Mouse (Mus musculus): ENCODE measurements around the gene BC030867. TPM values are rescaled to one million over a fixed set of nuclear protein-coding genes. Genes with fewer than 3 reads are reported as not detected.

Gene BC030867
- polyA plus RNA-seq, 1 experiment from 2014 or later = 2.6 TPM

Small RNA genes within 50 kb of the gene (microRNA-seq; reads per million reads assigned to microRNA genes)
- 1.5 reads per million, percentile 3 among the genes with 10 or more reads in this experiment for gene Mir8101

Other genes starting within 250 kb of the BC030867 start
- 45.4 and 54.2 TPM in 2 replicates for gene Mpp3, start 220.4 kb upstream of the BC030867 start, polyA plus RNA-seq (2014; fragmentation: Nextera tagmentation; extraction: Ambion mirVana)
- gene Cd300lg, start 207.4 kb upstream of the BC030867 start, polyA plus RNA-seq (2014; fragmentation: Nextera tagmentation; extraction: Ambion mirVana) = 0.15 and 0.17 TPM in 2 replicates
- 22.5 and 23.9 TPM in 2 replicates for gene Mpp2, start 160.4 kb upstream of the BC030867 start, polyA plus RNA-seq (2014; fragmentation: Nextera tagmentation; extraction: Ambion mirVana)
- gene Ppy, start 147.6 kb upstream of the BC030867 start, polyA plus RNA-seq (2014; fragmentation: Nextera tagmentation; extraction: Ambion mirVana) = not detected in 2 replicates
- not detected in 2 replicates for gene Pyy, start 141.1 kb upstream of the BC030867 start, polyA plus RNA-seq (2014; fragmentation: Nextera tagmentation; extraction: Ambion mirVana)
- 0.08 TPM in 1 of 2 replicates, not detected in the other for gene Nags, start 103.4 kb upstream of the BC030867 start, polyA plus RNA-seq (2014; fragmentation: Nextera tagmentation; extraction: Ambion mirVana)
- 32.8 and 36.1 TPM in 2 replicates for gene Tmem101, start 92.5 kb upstream of the BC030867 start, polyA plus RNA-seq (2014; fragmentation: Nextera tagmentation; extraction: Ambion mirVana)
- 76.0 and 80.9 TPM in 2 replicates for gene Lsm12, start 63.6 kb upstream of the BC030867 start, polyA plus RNA-seq (2014; fragmentation: Nextera tagmentation; extraction: Ambion mirVana)
- gene G6pc3, start 59.3 kb upstream of the BC030867 start, polyA plus RNA-seq (2014; fragmentation: Nextera tagmentation; extraction: Ambion mirVana) = 31.6 and 43.7 TPM in 2 replicates
- 54.4 and 56.6 TPM in 2 replicates for gene Hdac5, start 18.7 kb upstream of the BC030867 start, polyA plus RNA-seq (2014; fragmentation: Nextera tagmentation; extraction: Ambion mirVana)
- gene Asb16, start 19.9 kb downstream of the BC030867 start, polyA plus RNA-seq (2014; fragmentation: Nextera tagmentation; extraction: Ambion mirVana) = 0.12 TPM in 1 of 2 replicates, not detected in the other
- gene Tmub2, start 36.0 kb downstream of the BC030867 start, polyA plus RNA-seq (2014; fragmentation: Nextera tagmentation; extraction: Ambion mirVana) = 76.4 and 78.4 TPM in 2 replicates
- 38.5 and 42.4 TPM in 2 replicates for gene Atxn7l3, start 47.7 kb downstream of the BC030867 start, polyA plus RNA-seq (2014; fragmentation: Nextera tagmentation; extraction: Ambion mirVana)
- gene Ubtf, start 70.9 kb downstream of the BC030867 start, polyA plus RNA-seq (2014; fragmentation: Nextera tagmentation; extraction: Ambion mirVana) = 77.6 and 84.4 TPM in 2 replicates
- gene Slc4a1, start 117.3 kb downstream of the BC030867 start, polyA plus RNA-seq (2014; fragmentation: Nextera tagmentation; extraction: Ambion mirVana) = 0.51 and 2.3 TPM in 2 replicates
- gene Rundc3a, start 144.5 kb downstream of the BC030867 start, polyA plus RNA-seq (2014; fragmentation: Nextera tagmentation; extraction: Ambion mirVana) = 113 and 165 TPM in 2 replicates
- gene Slc25a39, start 159.1 kb downstream of the BC030867 start, polyA plus RNA-seq (2014; fragmentation: Nextera tagmentation; extraction: Ambion mirVana) = 132 and 144 TPM in 2 replicates
- 33.1 and 45.5 TPM in 2 replicates for gene Grn, start 181.4 kb downstream of the BC030867 start, polyA plus RNA-seq (2014; fragmentation: Nextera tagmentation; extraction: Ambion mirVana)
- 28.6 and 50.4 TPM in 2 replicates for gene Fam171a2, start 198.8 kb downstream of the BC030867 start, polyA plus RNA-seq (2014; fragmentation: Nextera tagmentation; extraction: Ambion mirVana)
- gene Itga2b, start 221.2 kb downstream of the BC030867 start, polyA plus RNA-seq (2014; fragmentation: Nextera tagmentation; extraction: Ambion mirVana) = 5.4 and 7.7 TPM in 2 replicates

Data from midbrain, embryonic 14.5 days (tissue).